Mouse (Mus musculus): ENCODE measurements around the gene Ric8b.
A peak's percentile ranks its signal among the peaks of the same experiment; 100 is the strongest.

The Ric8b gene

DNA sequence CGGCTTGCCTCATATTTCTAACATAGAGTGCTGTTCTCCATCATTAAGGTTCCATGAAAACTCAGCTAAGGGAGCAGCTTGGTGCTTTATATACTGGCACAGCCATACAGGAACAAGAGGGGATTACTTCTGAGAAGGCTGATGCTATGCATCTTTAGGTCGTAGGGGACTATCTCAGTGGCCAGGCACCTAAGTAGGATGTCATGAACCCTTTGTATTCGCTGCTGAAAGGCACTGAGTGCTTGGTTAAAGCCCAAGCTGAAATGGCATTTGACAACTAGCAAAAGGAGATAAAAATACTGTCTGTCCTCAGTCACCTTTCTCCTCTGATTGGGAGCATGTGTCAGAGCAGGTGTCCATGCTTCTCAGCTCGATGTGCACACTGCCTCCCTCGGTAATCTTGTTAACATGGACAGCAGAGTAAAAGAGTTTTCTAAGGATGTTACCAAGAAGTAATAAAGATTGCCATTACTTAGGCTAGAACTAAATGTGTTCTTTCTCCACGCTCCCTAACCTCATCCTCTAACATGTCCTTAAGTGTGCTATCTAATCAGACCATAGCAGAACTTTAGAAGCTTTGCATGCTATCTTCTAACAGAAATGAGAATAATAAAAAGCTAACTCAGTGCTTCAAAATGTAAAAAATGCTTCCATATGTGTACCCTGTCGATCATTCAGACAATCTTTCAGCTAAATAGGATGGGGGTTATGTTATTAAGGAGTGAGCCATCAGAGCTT is 89.3 kb downstream of the Ric8b start:
- DNase-seq (ENCODE audit: low read depth, low spot score) = no peak

DNA sequence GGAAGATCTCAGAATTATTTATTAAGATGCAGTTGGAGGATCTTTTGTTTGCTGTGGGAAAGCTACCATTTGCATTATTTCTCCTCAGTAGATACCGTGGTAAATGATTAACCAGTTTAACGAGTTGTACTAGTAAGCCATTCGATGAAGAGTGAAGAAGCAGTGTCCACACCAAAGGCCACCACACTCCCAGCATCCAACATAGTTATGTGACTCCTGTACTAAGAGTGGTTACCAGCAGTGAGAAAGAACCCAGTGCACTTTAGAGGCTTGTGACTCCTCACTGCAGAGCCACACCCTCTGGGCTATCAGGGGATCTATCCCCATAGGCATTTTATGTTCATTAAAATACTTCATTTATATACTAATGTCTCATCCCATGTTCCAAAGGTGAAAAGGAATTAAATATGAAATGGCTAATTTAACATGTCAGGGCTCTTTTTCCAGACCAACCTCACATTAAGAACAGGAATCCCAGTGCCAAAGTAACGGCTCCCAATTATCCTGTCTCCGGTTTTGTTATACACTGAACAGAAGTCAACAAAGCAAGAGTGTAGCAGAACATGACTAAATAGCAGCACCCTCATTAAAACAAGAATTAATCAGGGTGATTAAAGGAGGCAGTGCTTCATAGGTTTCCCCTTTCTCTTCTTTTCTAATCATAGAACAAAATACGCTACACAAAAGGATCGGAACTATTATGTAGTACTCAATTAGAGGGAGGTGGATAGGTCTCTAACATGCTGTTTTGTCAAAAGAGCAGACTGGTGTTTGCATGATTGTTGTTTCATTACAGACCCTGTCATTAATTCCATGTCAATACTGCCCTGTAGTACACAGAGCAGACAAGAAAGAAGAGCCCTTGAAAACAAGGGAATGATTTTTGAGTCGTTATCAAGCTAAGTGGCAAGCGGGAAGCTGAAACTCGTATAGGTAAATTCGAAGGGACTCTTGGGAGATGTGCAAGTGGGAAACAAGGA is 90.7 kb downstream of the Ric8b start:
- DNase-seq (ENCODE audit: low read depth, low spot score) = no peak

DNA sequence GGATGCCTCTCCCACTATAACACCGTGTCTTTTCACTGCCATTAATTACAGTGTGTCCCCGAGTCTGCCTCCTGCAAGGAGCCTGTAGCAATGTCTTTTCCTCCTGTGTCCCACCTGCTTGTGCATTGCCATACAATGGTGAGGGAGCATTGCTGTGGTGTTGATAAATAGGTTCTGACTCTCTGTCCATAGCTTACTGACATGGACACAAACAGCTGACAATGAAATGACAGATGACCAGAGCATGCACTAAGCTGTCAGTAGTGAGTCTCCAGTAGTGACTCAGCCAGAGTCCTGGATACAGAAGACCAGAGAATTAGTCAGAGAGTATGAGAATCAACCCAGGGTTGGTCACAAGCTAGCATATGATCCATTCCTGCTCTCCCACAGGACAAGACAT is 93.7 kb downstream of the Ric8b start:
- no peak for DNase-seq (ENCODE audit: low read depth, low spot score)

DNA sequence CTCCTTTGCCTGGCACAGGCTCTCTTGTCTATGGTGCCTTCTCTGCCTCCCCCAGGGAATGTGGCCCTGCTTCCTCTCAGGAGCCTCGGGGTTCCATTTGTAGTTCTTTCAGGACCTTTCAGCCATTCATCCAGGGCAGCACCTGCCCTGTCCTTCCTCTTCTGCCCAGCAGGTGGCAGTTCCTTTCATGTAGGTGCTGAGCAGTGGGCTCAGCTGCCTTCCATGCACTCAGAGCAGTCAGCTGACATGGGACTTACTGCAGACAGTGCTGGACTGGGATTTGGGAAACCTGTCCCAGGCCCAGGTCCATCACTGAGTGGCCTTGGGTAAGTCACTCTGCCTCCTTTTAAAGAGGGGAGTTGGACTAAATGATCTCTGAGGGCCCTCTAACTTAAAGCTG is 96.0 kb downstream of the Ric8b start:
- no peak for DNase-seq (ENCODE audit: low read depth, low spot score)

DNA sequence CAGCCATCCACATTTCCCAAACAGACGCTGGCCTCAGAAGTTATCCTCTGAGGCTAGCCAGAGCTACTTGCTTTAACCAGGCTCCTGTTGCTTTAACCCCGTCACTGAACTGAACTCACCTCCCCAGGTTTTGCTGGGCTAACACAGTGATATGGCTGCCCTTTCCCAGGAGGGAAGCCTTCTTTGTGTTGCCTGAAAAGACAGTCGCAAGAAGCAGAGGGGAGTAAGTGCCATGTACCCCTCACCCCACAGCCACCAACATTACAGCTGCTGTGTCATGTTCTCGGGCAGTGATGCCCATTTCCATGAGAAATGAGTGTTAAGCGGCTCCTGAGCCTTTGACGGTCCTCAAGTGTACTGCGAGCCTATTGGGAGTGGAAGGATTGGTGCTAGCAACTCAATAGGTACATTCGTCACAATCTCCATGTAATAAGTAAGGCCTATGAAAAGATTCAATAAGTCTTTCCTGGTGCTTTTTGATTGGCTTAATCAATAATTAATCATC is 96.6 kb downstream of the Ric8b start:
- DNase-seq (ENCODE audit: low read depth, low spot score) = no peak

DNA sequence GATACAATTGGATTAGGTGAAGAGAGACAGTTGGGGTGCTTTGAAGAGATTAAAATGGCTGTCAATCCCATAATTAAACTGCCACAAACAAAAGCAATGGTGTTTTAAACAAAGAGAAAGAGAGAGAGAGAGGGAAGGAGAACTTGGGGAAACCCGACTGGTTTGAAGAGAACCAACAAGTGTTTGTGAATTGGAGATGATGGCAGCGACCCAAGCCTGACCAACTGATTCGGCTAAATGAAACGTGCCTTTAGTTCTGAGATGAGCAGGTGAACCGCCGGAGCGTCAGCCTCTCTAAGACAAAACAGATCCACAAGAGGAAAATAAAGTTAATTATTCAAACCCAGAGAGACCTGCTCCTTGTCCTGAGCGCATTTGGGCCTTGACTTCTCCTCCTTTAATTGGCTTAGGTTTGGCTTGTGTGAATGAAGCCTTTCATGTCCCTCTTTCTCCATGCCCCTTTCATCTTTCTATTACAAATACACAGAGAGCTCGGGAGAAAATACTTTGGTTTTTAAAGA is 97.1 kb downstream of the Ric8b start:
- no peak for DNase-seq (ENCODE audit: low read depth, low spot score)

DNA sequence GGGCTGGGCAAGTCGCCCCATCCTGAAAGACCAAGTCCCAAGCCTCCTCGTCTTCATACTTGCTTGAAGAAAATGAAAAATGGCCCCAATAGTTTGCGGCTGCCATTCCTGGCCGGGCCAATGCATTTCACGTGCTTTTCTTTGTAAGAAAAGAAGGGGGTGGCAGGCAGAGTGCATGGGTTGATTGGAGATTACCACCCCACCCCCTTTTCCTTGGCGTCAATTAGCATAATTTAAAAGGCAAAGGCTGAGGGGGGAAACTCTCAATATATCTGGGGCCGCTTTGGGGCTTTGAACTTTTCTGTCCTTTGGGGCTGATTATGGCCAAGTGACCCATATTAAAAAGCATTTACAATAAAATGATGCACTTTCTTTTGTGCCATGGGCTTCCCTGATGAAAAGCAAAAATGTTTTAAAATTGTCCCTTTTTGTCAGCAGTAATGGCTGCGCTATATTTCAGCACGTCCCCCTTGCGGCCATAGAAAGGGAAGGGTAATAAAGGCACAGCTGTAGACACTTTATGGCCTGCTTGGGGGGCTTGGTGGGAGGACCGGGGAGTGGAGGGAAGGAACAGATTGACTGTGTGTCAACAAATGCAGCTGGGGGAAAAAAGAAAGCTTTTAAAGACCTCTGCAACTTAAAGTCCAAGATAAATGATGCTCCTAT is 105.4 kb downstream of the Ric8b start:
- no peak for DNase-seq (ENCODE audit: low read depth, low spot score)

DNA sequence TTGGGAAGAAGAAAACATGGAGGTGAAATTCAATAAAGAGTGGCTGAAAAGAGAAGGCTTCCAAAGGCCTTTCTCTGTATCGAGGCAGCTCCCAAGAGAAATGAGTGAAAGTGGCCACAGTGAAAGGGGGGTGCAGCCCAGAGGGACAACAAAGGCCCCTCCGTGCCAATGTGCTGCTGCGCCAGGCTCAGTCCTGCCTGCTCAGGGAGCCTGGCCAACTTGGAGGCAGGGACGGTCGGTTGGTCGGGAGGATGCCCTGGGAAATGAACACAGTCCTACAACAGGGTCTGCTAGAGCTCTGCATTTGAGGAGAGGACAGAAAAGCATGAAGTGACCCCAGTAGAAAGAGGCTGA is 105.9 kb downstream of the Ric8b start:
- no peak for DNase-seq (ENCODE audit: low read depth, low spot score)

DNA sequence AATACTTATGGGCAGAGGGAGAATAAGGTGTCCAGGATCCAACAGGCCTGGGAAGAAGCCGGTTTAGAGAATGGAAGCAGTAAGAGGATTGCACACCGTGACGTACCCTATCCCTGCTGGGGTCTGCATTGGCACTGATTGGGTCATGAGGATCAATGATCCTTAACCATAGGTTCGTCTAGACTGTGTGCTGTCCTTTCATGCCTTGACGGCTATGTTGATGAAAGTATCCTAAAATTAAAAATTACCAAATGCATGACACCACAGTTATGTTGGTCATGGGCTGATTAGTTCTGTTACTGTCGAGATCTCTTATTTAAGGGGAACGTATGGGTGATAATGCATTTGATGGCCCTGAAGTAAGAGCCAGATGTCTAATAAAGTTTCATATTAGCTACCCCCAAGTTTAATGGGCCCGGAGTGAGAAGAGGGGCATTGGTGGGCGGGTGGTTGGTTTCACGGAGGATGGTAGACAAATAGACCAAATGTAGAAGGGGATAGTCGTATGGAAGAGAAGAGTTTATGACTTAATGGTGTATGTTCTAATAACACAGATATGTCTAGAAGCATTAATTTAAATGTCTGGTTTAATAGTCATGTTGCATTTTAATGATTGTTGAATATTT is 108.5 kb downstream of the Ric8b start:
- DNase-seq (ENCODE audit: low read depth, low spot score) = no peak

DNA sequence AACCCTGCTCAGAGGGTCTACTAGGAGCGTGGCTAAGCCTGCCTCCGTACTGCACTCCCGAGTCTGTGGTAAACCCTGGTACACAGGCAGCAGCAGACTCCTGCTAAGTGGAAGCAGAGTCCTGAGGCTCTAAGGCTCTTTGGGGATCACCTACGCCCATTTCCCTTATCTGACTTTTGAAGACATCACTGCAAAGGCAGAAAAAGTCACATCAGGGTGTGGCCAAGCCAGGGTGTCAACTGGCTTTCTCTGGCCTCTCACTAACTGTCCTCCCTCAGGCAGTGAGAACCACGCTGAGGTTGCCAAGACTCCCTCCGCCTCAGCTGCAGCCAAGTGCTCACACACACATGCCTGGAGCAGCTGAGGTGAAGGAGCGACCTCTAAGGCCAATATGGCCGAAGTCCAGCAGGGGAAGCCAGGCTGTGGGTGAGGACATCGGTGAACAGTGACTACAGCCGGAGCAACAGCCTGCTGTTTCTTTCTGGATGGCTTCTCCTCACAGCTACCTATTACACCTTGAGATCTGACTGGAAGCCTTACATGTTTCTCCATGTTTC is 110.3 kb downstream of the Ric8b start:
- no peak for DNase-seq (ENCODE audit: low read depth, low spot score)

DNA sequence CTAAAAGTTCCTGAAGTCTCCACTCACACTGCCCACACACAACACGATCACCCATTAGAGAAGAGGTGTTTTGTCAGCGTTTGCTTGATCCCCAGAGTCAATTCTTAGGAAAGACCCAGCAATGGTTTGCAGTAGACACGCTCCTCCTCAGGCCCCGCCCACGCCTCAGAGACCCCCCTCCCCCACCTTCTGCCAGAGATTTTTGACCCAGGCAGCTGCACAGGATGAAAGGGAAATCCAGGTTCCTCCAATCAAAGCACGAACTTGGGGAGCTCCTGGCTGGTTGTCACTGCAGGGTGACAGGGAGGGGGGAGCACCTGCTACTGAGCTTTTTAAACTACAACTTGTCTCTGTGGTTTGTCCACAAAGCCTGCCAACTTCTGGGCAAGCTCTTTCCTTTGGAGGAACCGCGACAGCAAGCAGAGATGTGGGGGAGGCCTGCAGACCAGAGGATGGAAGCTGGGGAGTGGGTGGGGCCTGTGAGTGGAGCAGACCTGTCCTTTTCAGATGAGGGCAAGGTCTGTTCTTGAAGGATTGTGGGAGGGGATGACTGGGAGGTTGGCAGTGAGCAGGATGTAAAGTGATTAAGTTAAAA is 117.8 kb downstream of the Ric8b start:
- no peak for DNase-seq (ENCODE audit: low read depth, low spot score)

DNA sequence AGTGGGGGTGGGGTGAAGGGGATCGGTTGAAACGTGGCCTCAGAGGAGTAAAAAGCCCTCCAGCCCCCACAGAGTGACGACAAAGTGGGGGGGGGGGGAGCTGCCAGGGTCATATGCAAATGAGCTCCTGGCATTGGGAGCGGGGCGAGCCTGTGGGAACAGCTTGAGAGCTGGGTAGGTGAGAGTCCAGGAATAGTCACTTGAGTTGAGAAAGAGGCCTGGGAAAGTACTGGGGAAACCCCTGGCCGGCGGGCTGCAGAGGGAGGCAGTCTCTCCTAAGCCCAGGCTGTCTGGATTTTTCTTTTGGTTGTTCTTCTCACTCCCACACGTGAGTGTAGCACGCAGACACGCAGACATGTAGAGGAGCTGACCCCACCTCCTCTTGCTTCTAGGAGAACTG is 120.7 kb downstream of the Ric8b start:
- no peak for DNase-seq (ENCODE audit: low read depth, low spot score)

DNA sequence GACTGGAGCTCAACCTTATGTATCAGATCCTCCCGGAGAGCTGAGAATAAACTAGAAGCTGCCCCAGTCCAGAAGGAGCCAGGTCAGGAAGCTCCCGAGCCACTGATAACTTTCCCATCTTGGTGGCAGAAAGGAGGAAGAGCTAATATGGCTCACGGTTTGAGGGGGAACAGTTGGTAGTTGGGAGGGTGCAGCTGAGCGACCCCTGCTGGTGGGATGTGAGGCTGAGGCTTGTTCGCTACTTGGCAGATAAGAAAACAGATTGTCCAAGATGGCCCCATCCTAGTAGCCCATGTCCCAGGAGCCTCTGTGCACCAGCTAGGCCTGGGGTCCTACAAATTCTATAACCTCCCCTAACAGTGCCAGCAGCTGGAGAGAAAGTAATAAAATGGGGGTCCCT is 121.4 kb downstream of the Ric8b start:
- DNase-seq (ENCODE audit: low read depth, low spot score) = no peak

DNA sequence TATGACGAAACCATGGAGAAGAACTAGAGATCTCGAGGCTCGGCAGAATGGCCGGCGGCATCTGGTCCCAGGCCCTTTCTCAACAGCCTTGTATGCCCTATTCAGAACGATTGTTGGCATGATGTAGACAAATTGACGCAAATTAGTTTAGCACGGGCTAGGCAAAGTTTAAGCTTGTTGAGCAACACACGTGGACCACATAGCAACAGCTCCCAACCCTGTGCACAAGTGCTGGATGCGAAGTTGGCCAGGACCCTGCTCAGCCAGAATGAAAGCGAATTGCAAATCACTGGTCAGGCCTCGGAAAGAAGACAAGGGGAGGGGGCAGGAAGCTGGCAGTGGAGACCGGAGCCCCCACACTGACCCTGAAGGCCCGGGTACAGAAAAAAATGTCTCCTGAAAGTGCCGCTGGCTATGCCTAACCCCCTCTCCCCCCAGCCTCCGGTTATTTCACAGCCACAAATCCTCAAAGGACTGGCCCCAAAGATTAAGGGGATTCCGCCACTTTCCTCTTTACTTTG is 126.8 kb downstream of the Ric8b start:
- no peak for DNase-seq (ENCODE audit: low read depth, low spot score)

DNA sequence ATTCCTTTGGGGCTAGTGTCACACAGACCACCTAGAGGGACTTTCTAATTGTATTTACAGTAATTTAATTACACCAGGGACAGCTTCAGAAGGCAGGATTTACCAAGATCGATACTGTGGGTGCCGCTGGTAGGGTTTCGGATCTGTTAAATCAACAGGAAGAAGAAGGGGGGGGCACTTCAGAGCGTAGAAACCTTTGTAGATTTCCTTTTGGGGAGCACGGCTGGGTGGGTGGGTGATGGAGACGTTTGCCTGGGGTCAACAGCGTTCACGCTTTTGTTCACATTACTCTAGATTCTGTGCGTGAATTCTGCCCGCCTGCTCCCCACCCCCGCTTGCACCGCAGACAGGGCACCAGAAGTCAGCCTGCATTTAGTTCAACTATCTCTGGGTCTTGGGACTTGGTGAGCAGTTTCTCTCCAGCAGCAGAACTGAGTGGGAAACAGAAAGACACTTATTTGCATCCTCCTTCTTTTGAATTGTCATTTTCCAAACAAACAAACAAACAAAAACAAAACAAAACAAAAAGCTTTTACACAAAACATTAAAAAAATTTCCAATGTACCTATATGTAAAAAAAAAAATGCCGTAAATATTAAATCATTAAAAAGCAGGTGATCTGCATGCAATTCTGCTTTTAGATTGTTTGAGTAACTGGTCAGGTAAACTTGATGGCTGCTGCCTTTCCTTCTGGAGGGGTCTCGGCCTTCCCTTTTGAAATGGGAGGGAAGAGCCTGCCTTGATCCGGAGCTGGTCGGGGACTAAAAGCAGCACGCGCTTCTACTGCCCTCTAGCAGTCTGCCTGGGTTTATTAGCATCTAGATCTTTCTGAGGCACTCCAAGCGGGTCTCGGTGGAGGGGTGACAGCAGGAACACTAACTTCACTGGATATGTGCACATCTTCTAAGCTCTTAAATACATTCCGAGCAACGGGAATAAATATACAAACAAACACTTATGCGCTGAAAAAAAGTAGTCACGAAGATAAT is 127.6 kb downstream of the Ric8b start:
- DNase-seq (ENCODE audit: low read depth, low spot score) = peak; percentile 16

DNA sequence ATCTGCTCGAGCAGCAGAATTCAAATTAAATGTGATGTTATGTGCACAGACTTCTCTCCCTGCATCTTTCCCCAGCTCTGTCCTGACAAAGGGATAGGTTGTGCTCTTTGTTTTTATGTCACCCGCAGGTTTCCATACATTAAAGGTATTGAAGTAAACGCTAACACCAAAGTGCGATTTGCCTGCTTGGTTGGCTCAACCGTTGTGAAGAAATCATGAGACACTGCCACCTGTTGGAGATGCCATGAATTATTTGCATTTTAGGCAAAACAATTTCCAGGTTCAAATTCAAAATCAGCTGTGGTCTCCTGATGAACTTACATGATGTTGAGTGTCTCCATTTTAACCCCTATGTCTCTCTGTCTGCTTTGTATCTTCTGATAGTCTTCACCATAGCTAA is 129.2 kb downstream of the Ric8b start:
- DNase-seq (ENCODE audit: low read depth, low spot score) = peak; percentile 10

DNA sequence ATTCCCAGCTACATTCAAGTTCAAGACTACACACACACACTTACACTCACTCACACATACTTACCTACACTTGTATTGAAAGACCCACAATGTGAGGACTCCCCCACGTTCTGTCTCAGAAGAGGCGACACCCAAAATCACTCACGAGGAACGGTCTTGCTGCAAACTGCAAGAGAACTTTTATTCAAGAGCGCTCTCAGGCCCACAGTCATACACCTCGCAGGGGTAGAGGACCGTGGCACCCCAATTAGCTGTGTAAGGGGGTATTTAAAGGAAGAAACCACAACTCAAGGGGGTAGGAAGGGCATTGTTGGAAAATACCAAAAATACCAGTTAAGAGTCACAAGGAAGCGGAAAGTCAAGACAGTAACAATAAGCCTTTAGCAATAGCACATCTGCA is 130.6 kb downstream of the Ric8b start:
- no peak for DNase-seq (ENCODE audit: low read depth, low spot score)

DNA sequence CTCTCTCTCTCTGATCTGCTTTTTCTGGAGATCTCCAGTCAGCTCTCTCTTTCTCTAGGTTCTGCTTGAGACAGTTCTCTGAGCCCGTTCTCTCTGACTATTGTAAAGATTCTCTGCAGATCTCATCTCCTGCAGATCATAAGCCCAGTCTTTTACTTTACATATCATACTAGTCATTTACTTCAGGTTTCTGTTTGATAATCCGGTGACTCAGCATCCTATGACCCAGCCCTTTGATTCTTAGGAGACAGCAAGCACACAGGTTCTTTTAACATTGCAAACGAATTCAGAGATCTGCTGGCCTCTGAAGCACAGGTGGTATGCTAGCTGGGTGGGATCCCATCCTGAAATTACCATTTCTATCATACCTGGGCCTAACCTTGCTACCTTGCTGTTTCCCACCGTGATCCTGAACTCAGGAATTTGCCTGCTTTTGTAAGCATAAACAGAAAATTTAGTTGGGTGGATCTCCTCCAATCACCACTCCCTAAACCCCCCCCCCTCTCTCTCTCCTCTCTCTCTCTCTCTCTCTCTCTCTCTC is 133.3 kb downstream of the Ric8b start:
- DNase-seq (ENCODE audit: low read depth, low spot score) = no peak

DNA sequence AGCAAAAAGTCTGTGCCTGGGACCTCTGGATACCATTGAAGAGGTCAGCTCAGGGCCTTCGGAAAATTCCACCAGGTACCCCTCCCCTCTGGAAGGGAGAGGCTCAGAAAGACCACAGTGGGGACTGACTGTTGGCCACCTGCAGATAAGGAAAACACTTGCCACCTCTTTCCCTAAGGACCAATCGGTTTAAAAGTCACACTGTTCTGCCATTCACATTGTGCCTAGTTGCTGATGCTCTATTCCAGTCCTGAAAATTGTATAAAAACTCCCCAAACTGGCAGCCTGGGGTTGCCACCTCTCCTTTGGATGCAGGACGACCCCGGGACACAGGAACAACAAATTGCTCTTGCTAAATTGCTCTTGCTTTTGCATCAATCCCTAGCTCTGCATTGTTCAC is 135.0 kb downstream of the Ric8b start:
- no peak for DNase-seq (ENCODE audit: low read depth, low spot score)

Data from telencephalon, adult 2 months (tissue).